Mouse (Mus musculus): ENCODE results near the gene Ranbp9. TPM values are rescaled to one million over a fixed set of nuclear protein-coding genes. Genes with fewer than 3 reads are reported as not detected.
A peak's percentile ranks its signal among the peaks of the same experiment; 100 is the strongest.
"Not testable (repeated sequence)": the region's sequence is repeated elsewhere in the genome, so short reads cannot be mapped to it uniquely, and the experiment has no call there.

The Ranbp9 gene
- polyA plus RNA-seq, 1 experiment: 2.7 TPM

DNA sequence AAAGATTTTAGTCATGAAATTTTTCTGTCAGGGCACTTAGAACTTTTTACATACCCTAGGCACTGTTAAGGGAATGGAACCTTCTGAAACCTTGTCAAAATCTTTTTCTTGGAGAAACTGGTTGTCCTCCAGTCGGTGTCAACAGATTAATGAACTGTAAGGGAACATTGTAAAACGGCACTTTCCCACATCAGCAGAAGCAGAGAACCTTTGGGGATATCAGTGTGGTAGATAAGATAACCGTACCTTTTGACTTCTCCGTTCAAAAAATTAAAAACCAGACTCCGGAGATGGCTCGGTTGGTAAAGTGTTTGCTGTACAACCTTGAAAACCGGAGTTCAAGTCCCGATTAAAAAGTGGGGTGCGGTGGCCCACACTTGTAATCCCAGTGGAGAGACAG is 1.7 kb upstream of the Ranbp9 start:
- Histone ChIP-seq H3K4me3 (replicated peaks) (no peak overlapping the region), H3K4me1 (ENCODE audit: control insufficient read depth) (peaks cover 28% of the 10 kb centered on the region), H3K9me3 (ENCODE audit: control insufficient read depth, low read length) (no peaks in the 10 kb centered on the region), H3K36me3 (ENCODE audit: control insufficient read depth) (no peaks in the 10 kb centered on the region), H3K27me3 (ENCODE audit: control insufficient read depth) (peaks cover 3% of the 10 kb centered on the region)
- TF ChIP-seq TAL1 (IDR thresholded peaks at IDR 0.05; ENCODE audit: low read length) (no peak), GATA1 (IDR thresholded peaks at IDR 0.05; ENCODE audit: low read length) (no peak)

DNA sequence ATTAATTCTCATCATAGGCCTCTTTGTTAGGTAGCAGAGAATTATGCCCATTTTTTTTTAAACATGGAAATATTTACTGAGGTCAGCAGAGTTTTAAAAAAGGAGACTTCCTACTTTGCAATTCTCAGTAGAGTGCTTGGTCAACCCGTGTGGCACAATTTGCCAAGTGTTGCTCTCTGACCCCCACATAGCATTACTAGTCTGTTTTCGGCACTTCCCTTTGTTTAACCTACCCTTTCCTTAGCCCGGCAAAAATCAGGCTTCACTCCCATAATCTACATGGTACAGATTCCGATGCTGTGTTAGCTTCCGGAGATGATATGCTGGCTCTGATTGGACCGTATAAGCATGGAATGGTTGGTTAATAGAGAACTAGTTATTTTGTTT is 770 bp upstream of the Ranbp9 start:
- peaks cover under 1% of the 10 kb centered on the region for H3K36me3 ChIP-seq (ENCODE audit: control insufficient read depth)
- peaks cover 3% of the 10 kb centered on the region for H3K27me3 ChIP-seq (ENCODE audit: control insufficient read depth)
- no peak for TF ChIP-seq GATA1 (IDR thresholded peaks at IDR 0.05; ENCODE audit: low read length)
- no peak for TF ChIP-seq TAL1 (IDR thresholded peaks at IDR 0.05; ENCODE audit: low read length)
- H3K4me1 ChIP-seq (ENCODE audit: control insufficient read depth): peaks cover 29% of the 10 kb centered on the region
- H3K4me3 ChIP-seq (replicated peaks): peak overlapping the region; percentile 92
- H3K9me3 ChIP-seq (ENCODE audit: control insufficient read depth, low read length): no peaks in the 10 kb centered on the region

DNA sequence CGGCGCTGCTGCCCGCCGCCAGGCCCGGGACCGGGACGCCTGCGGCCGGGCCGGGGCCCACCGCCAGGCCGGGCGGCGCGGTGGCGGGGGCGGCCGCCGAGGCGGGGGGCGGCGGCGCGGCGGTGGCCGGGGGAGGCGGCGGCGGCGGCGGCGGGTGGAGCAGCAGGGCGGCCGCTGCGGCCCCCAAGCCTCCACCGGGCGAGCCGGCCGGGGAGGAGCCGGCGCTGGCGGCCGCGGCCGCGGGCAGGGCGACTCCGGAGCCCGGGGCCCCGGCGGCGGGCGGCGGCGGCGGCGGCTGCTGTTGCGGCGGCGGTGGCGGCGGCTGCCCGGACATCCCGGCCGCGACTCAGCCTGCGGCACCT is 506 bp downstream of the Ranbp9 start:
- Histone ChIP-seq H3K4me1 (ENCODE audit: control insufficient read depth) (peaks cover 39% of the 10 kb centered on the region), H3K9me3 (ENCODE audit: control insufficient read depth, low read length) (no peaks in the 10 kb centered on the region), H3K27me3 (ENCODE audit: control insufficient read depth) (peaks cover 3% of the 10 kb centered on the region), H3K4me3 (replicated peaks) (peak overlapping the region; percentile 92), H3K36me3 (ENCODE audit: control insufficient read depth) (peaks cover 7% of the 10 kb centered on the region)
- TF ChIP-seq TAL1 (IDR thresholded peaks at IDR 0.05; ENCODE audit: low read length) (no peak), GATA1 (IDR thresholded peaks at IDR 0.05; ENCODE audit: low read length) (no peak)

DNA sequence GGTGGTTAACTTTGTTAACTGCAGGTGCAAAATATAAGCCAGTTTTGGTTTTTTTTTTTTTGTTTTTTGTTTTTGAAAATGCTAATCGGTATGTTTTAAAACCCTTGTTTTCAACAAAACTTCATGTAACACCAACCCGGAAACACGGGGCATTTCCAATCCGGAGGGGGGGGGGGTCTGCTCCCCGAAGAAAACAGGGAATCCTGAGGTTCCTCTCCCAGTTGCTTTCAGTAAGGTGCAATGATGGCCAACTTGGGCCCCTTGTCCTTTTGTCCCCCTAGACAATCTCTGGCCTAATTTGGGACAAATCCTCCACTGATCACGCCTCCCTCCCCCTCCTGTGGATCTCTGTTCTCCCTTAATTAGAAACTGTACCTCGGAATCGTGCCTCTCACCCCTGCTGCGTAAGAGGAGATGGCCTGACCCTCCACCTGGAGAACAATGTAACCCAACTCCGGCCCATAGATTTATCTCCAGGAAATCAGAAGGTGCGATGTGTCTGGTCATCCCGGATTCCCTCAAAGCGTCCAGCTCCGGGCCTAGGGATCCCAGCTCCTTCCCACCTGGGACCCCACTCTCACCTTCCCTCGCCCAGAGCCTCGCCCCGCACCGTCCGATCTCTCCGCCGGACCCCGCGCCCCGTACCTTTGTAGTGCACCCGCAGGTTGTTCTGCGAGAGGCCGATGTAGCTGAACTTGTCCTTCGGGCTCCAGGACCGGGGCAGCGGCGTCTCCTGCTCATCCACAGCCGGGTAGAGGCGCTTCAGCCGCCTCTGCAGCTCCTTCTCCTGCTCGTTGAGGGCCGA is 1.1 kb downstream of the Ranbp9 start:
- Histone ChIP-seq H3K36me3 (ENCODE audit: control insufficient read depth) (peaks cover 8% of the 10 kb centered on the region), H3K4me1 (ENCODE audit: control insufficient read depth) (peaks cover 37% of the 10 kb centered on the region), H3K4me3 (replicated peaks) (peak overlapping the region; percentile 92), H3K27me3 (ENCODE audit: control insufficient read depth) (peaks cover 3% of the 10 kb centered on the region), H3K9me3 (ENCODE audit: control insufficient read depth, low read length) (no peaks in the 10 kb centered on the region)
- no peak for TF ChIP-seq GATA1 (IDR thresholded peaks at IDR 0.05; ENCODE audit: low read length)
- no peak for TF ChIP-seq TAL1 (IDR thresholded peaks at IDR 0.05; ENCODE audit: low read length)

DNA sequence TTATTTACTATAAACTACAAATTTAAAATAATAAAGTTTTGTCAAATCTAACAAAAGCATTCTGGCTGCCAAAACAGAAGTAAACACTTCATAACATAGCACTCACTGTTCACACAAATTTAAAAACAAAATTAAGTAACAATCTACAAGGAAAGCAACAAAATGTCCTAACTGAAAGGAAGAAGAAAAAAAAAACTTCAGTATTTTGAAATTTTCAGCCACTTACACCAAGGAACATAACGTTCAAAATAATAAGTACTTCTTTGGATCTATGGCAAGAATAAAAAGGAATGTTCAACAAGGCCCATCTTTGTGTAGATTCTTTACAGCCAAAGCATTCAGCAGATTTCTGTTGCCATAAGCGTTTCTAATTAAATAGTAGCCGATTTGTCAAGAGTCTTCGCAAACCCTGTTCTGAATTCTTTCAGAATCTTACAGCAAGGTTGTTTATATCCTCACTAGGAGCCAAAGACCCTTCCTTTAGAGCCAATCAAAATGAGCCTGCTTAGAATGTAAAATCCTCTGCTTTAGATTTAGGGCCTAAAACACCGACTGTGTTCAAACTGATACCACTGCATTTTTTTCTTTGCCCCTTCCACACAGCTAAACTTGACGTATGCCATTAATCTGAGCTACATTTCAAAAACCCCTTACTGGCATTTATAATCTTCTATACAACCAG is 1.9 kb downstream of the Ranbp9 start:
- Histone ChIP-seq H3K9me3 (ENCODE audit: control insufficient read depth, low read length) (no peaks in the 10 kb centered on the region), H3K4me1 (ENCODE audit: control insufficient read depth) (peaks cover 38% of the 10 kb centered on the region), H3K4me3 (replicated peaks) (peak overlapping the region; percentile 92), H3K36me3 (ENCODE audit: control insufficient read depth) (peaks cover 8% of the 10 kb centered on the region), H3K27me3 (ENCODE audit: control insufficient read depth) (peaks cover 3% of the 10 kb centered on the region)
- TF ChIP-seq GATA1 (IDR thresholded peaks at IDR 0.05; ENCODE audit: low read length): no peak
- TF ChIP-seq TAL1 (IDR thresholded peaks at IDR 0.05; ENCODE audit: low read length): no peak

DNA sequence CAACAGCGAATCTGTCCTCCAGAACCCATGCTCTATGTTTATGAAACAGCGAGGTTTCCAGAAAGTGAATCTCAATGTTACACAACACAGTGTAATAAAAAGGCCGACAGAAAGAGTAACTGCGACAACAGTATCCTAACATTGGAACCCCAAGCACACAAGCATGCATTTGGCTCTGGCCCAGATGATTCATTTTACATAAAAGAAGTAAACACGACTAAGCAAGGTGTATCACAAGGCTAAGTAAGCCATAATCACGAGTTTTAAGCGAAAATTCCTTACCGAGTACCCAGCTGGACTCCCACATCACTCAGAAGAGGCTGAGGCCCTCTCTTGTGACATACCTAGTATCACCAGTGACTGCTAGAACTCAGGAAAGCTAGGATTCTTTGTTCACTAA is 2.5 kb downstream of the Ranbp9 start:
- Histone ChIP-seq H3K9me3 (ENCODE audit: control insufficient read depth, low read length) (no peaks in the 10 kb centered on the region), H3K4me1 (ENCODE audit: control insufficient read depth) (peaks cover 43% of the 10 kb centered on the region), H3K4me3 (replicated peaks) (peak overlapping the region; percentile 92), H3K27me3 (ENCODE audit: control insufficient read depth) (peaks cover 3% of the 10 kb centered on the region), H3K36me3 (ENCODE audit: control insufficient read depth) (peaks cover 8% of the 10 kb centered on the region)
- TF ChIP-seq GATA1 (IDR thresholded peaks at IDR 0.05; ENCODE audit: low read length): no peak
- no peak for TF ChIP-seq TAL1 (IDR thresholded peaks at IDR 0.05; ENCODE audit: low read length)

DNA sequence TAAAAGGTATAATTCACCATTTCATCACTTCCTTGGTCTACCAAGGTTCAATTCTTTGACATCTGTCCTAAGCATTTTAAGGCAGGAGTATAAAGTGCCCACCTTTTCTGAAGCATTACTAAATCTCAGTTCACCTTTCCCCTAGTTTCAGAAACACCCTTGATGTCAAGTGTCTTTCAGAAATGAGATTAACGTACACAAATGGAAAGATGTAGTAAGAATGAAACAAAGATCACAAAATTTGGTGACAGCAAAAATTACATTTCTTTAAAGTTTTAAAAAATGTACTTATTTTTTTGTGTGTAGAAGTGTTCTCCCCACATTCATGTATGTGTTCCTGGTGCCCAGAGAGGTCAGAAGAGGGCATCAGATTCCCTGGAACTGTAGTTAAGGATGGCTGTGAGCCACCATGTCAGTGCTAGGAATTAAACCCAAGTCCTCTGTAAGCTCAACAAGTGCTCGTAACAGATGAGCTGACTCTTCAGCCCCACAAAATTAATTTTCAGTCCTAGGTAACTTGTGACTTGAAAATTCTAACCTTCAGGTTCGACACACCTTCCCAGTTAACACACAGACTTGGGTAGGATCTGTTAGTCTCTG is 3.9 kb downstream of the Ranbp9 start:
- Histone ChIP-seq H3K4me1 (ENCODE audit: control insufficient read depth) (peaks cover 45% of the 10 kb centered on the region), H3K9me3 (ENCODE audit: control insufficient read depth, low read length) (no peaks in the 10 kb centered on the region), H3K4me3 (replicated peaks) (no peak overlapping the region), H3K27me3 (ENCODE audit: control insufficient read depth) (peaks cover 3% of the 10 kb centered on the region), H3K36me3 (ENCODE audit: control insufficient read depth) (peaks cover 8% of the 10 kb centered on the region)
- TF ChIP-seq TAL1 (IDR thresholded peaks at IDR 0.05; ENCODE audit: low read length) (no peak), GATA1 (IDR thresholded peaks at IDR 0.05; ENCODE audit: low read length) (no peak)

DNA sequence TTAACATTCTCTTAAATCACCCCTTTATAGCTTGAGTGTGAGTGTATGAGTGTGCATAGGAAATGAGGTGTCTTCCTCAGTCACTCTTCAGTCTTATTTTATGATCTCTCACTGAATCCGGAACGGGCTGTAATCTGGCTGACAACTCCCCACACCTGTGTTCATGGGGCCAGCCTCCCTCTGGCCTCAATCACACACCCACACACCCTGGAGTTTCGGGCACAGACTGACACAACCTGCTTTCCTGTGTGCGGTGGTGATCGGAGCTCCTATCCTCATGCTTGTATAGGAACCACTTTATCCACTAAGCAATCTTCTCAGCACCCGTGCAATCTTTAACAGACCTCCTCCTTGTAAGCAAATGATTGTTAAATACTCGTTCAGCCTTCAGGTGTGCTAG is 4.9 kb downstream of the Ranbp9 start:
- peaks cover 8% of the 10 kb centered on the region for H3K36me3 ChIP-seq (ENCODE audit: control insufficient read depth)
- TF ChIP-seq GATA1 (IDR thresholded peaks at IDR 0.05; ENCODE audit: low read length) (no peak), TAL1 (IDR thresholded peaks at IDR 0.05; ENCODE audit: low read length) (no peak)
- peaks cover 37% of the 10 kb centered on the region for H3K4me1 ChIP-seq (ENCODE audit: control insufficient read depth)
- no peak overlapping the region for H3K4me3 ChIP-seq (replicated peaks)
- H3K9me3 ChIP-seq (ENCODE audit: control insufficient read depth, low read length): no peaks in the 10 kb centered on the region
- no peaks in the 10 kb centered on the region for H3K27me3 ChIP-seq (ENCODE audit: control insufficient read depth)

DNA sequence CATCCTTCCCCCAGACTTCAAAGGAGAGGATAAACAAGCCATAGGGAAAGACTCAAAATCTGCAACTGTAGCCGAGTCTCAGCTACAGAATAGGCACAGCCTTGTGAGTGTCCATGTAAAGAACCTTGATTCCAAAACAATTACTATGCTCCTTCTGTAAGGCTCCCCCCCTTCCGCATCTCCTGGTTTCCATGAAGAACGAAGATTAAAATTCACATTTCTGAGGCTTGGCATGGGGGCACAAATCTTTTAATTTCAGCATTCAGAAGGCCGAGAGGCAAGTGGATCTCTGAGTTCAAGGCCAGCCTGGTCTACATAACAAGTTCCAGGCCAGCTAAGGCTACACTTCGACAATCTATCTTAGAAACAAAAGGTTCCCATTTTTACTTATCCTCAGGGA is 6.4 kb downstream of the Ranbp9 start:
- no peaks in the 10 kb centered on the region for H3K27me3 ChIP-seq (ENCODE audit: control insufficient read depth)
- peaks cover 16% of the 10 kb centered on the region for H3K36me3 ChIP-seq (ENCODE audit: control insufficient read depth)
- no peak for TF ChIP-seq GATA1 (IDR thresholded peaks at IDR 0.05; ENCODE audit: low read length)
- no peaks in the 10 kb centered on the region for H3K9me3 ChIP-seq (ENCODE audit: control insufficient read depth, low read length)
- H3K4me1 ChIP-seq (ENCODE audit: control insufficient read depth): peaks cover 31% of the 10 kb centered on the region
- no peak overlapping the region for H3K4me3 ChIP-seq (replicated peaks)

DNA sequence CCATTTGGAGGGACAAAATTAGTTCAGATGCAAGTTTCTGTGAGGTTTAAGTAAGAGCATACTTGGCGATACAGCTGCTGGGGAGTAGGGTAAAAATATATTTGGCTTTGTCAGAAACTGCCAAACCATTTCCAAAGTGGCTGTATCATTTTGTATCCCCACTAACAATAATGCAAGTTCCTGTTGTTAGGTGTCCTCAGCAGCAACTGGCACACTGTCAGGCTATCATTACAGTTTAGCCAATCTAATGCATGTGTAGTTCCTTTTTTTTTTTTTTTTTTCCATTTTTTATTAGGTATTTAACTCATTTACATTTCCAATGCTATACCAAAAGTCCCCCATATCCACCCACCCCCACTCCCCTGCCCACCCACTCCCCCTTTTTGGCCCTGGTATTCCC is 9.2 kb downstream of the Ranbp9 start:
- H3K4me1 ChIP-seq (ENCODE audit: control insufficient read depth): peaks cover 25% of the 10 kb centered on the region
- not testable (repeated sequence) for H3K4me3 ChIP-seq (replicated peaks)
- peaks cover 22% of the 10 kb centered on the region for H3K36me3 ChIP-seq (ENCODE audit: control insufficient read depth)

More for the DNA sequence above, 9.2 kb downstream of the Ranbp9 start:
- not testable (repeated sequence) for H3K27me3 ChIP-seq (ENCODE audit: control insufficient read depth); H3K9me3 ChIP-seq (ENCODE audit: control insufficient read depth, low read length)

All from erythroblast, embryonic 14.5 days (primary cell).